Mouse (Mus musculus): ENCODE measurements around the gene Cdca7. TPM values are rescaled to one million over a fixed set of nuclear protein-coding genes. Genes with fewer than 3 reads are reported as not detected.

Cdca7 gene
- polyA plus RNA-seq, 1 experiment from 2014 or later, result 179 TPM

GRCm38 (mm10) chr2:72499074-72499721 is 23.2 kb downstream of the Cdca7 start:
- H3K4me3 ChIP-seq, result peak overlapping the region; percentile 23
- H3K4me1 ChIP-seq, result peaks cover 8% of the 10 kb centered on the region
- H3K27me3 ChIP-seq, result peaks cover 13% of the 10 kb centered on the region; the same call in 1 of the 2 replicates
- H3K27ac ChIP-seq, result no peak overlapping the region
- H3K9me3 ChIP-seq, result no peaks in the 10 kb centered on the region
- WGBS, result 4% methylated on average over 23 of the region's 23 CpGs
- H3K36me3 ChIP-seq, result no peaks in the 10 kb centered on the region
- ATAC-seq (ENCODE audit: insufficient number of reproducible peaks, insufficient read depth, low FRiP score, low TSS enrichment), result no peak
- H3K4me2 ChIP-seq (replicated peaks), result peak overlapping the region; percentile 58
- H3K9ac ChIP-seq, result peak overlapping the region; percentile 44

GRCm38 (mm10) chr2:72499782-72500411 is 23.9 kb downstream of the Cdca7 start:
- Histone ChIP-seq H3K36me3 (no peaks in the 10 kb centered on the region), H3K4me2 (replicated peaks) (peak overlapping the region; percentile 58), H3K27me3 (peaks cover 13% of the 10 kb centered on the region; the same call in 1 of the 2 replicates), H3K4me1 (peaks cover 8% of the 10 kb centered on the region), H3K27ac (no peak overlapping the region), H3K9me3 (no peaks in the 10 kb centered on the region), H3K9ac (no peak overlapping the region), H3K4me3 (no peak overlapping the region)
- WGBS, result 16% methylated on average over 8 of the region's 8 CpGs
- ATAC-seq (ENCODE audit: insufficient number of reproducible peaks, insufficient read depth, low FRiP score, low TSS enrichment), result no peak

DNA sequence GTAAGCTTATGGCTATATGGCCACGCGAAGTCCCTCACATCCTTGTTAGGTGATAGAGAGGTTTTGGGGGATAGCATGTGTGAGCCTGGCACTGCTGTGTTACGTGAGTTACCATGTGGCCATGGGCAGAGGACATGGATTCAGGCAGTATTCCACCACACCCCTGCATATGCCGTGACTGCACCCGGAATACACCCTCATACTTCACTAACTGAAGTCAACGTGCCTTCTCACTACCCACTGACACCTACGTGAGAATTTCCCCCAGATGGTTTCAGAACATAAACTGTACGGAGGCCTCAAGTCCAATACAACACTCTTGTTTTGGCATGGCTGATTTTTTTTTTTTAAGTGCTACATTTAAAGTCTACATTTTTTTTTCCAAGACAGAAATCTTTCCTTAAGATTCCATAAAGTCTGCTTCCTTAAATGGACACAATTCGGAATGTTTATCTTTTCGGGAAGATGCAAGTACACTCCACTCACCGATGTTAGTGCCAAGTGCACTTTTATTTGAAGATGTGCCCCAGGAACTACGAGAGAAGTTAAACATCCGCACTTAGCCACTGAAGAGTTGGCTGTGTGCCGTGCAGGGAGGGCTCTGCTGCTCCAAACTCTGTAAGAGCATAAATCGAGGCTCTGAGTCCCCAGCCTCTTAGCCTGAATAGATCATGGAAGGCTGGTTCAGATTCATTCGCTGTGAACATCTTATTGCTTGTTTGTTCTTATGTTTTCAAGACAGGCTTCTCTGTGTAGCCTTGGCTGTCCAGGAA is 26.3 kb downstream of the Cdca7 start:
- H3K4me2 ChIP-seq (replicated peaks), result no peak overlapping the region
- no peak for ATAC-seq (ENCODE audit: insufficient number of reproducible peaks, insufficient read depth, low FRiP score, low TSS enrichment)
- no peaks in the 10 kb centered on the region for H3K9me3 ChIP-seq
- peaks cover 13% of the 10 kb centered on the region; the same call in 1 of the 2 replicates for H3K27me3 ChIP-seq
- no peak overlapping the region for H3K27ac ChIP-seq
- no peak overlapping the region for H3K9ac ChIP-seq
- peaks cover 8% of the 10 kb centered on the region for H3K4me1 ChIP-seq
- H3K4me3 ChIP-seq, result no peak overlapping the region
- no peaks in the 10 kb centered on the region for H3K36me3 ChIP-seq
- WGBS, result 88% methylated on average over 16 of the region's 16 CpGs

- Histone ChIP-seq H3K9me3 (no peaks in the 10 kb centered on the region), H3K36me3 (no peaks in the 10 kb centered on the region), H3K4me3 (no peak overlapping the region), H3K9ac (no peak overlapping the region), H3K27me3 (peaks cover 13% of the 10 kb centered on the region; the same call in 1 of the 2 replicates), H3K27ac (no peak overlapping the region), H3K4me2 (replicated peaks) (no peak overlapping the region), H3K4me1 (peaks cover 14% of the 10 kb centered on the region)
- 43% methylated on average over 9 of the region's 9 CpGs for WGBS
- ATAC-seq (ENCODE audit: insufficient number of reproducible peaks, insufficient read depth, low FRiP score, low TSS enrichment), result no peak
Measured at GRCm38 (mm10) chr2:72503646-72504045, 27.7 kb downstream of the Cdca7 start.

DNA sequence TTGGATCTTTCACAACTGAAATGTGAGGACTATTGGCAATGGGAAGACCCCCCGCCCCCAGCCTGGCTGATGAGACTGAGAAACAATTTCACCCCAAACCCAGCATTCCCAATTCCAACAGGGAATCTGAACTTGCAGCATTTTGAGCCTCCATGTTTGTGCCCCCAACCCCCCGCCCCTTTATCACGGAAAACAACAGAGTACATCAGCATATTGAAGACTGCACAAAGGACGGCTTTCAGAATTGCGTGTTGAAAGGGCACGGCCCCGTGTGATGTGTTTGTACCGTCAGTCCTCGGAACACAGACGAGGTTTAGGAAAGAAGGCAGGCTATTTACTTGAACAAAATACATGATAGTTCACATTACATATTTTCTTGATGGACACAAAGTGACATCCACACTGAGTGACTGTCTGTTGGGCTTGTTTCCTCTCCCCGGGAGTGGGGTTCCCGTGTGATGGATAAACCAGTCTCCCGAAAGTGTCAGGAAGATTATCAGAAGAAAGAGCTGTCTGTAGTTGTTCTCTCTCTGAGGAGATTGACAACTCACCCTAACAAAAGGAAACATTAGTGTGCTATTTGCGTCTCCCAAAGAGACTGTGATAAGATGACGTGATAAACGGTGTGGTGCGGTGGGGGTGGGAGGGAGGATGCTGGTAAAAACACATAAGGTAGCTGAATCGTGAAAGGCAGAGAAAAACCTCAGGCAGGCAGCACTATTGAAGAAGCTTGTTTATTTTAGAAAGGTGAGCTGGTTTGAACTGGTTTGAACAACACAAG is 32.1 kb downstream of the Cdca7 start:
- H3K36me3 ChIP-seq, result no peaks in the 10 kb centered on the region
- WGBS, result 59% methylated on average over 18 of the region's 18 CpGs
- H3K4me2 ChIP-seq (replicated peaks), result no peak overlapping the region
- H3K9me3 ChIP-seq, result no peaks in the 10 kb centered on the region
- no peak overlapping the region for H3K9ac ChIP-seq
- H3K4me1 ChIP-seq, result peaks cover 5% of the 10 kb centered on the region; the same call in 1 of the 2 replicates
- ATAC-seq (ENCODE audit: insufficient number of reproducible peaks, insufficient read depth, low FRiP score, low TSS enrichment), result no peak
- H3K4me3 ChIP-seq, result no peak overlapping the region
- H3K27ac ChIP-seq, result no peak overlapping the region
- H3K27me3 ChIP-seq, result 0 out of 2 replicates have a peak, but pooled peaks cover 1% of the 10 kb centered on the region

GRCm38 (mm10) chr2:72508891-72509290 is 32.9 kb downstream of the Cdca7 start:
- Histone ChIP-seq H3K4me3 (no peak overlapping the region), H3K9me3 (no peaks in the 10 kb centered on the region), H3K36me3 (no peaks in the 10 kb centered on the region), H3K4me2 (replicated peaks) (no peak overlapping the region), H3K27me3 (no peaks in the 10 kb centered on the region), H3K9ac (no peak overlapping the region), H3K4me1 (peaks cover 5% of the 10 kb centered on the region; the same call in 1 of the 2 replicates), H3K27ac (no peak overlapping the region)
- WGBS, result 84% methylated on average over 8 of the region's 8 CpGs
- 0 out of 2 replicates have a peak, but pooled peaks have one; percentile 41 for ATAC-seq (ENCODE audit: insufficient number of reproducible peaks, insufficient read depth, low FRiP score, low TSS enrichment)

GRCm38 (mm10) chr2:72515526-72515925 is 39.6 kb downstream of the Cdca7 start:
- no peak overlapping the region for H3K9ac ChIP-seq
- 41% methylated on average over 7 of the region's 7 CpGs for WGBS
- H3K4me3 ChIP-seq, result no peak overlapping the region
- H3K4me2 ChIP-seq (replicated peaks), result no peak overlapping the region
- H3K36me3 ChIP-seq, result no peaks in the 10 kb centered on the region
- no peak overlapping the region for H3K27ac ChIP-seq
- H3K9me3 ChIP-seq, result no peaks in the 10 kb centered on the region
- peaks cover 4% of the 10 kb centered on the region; the same call in 1 of the 2 replicates for H3K4me1 ChIP-seq
- H3K27me3 ChIP-seq, result peaks cover 15% of the 10 kb centered on the region; the same call in 1 of the 2 replicates
- no peak for ATAC-seq (ENCODE audit: insufficient number of reproducible peaks, insufficient read depth, low FRiP score, low TSS enrichment)

- peaks cover 4% of the 10 kb centered on the region; the same call in 1 of the 2 replicates for H3K4me1 ChIP-seq
- H3K27ac ChIP-seq, result no peak overlapping the region
- no peaks in the 10 kb centered on the region for H3K9me3 ChIP-seq
- H3K27me3 ChIP-seq, result peaks cover 15% of the 10 kb centered on the region; the same call in 1 of the 2 replicates
- 19% methylated on average over 17 of the region's 17 CpGs for WGBS
- ATAC-seq (ENCODE audit: insufficient number of reproducible peaks, insufficient read depth, low FRiP score, low TSS enrichment), result 0 out of 2 replicates have a peak, but pooled peaks have one; percentile 47
- H3K36me3 ChIP-seq, result no peaks in the 10 kb centered on the region
- H3K4me3 ChIP-seq, result no peak overlapping the region
- H3K4me2 ChIP-seq (replicated peaks), result peak overlapping the region; percentile 25; the same call in 1 of the 2 replicates
- no peak overlapping the region for H3K9ac ChIP-seq
Measured at GRCm38 (mm10) chr2:72515971-72516719, 40.2 kb downstream of the Cdca7 start.

- peaks cover 4% of the 10 kb centered on the region; the same call in 1 of the 2 replicates for H3K4me1 ChIP-seq
- H3K4me2 ChIP-seq (replicated peaks), result peak overlapping the region; percentile 25; the same call in 1 of the 2 replicates
- ATAC-seq (ENCODE audit: insufficient number of reproducible peaks, insufficient read depth, low FRiP score, low TSS enrichment), result no peak
- no peaks in the 10 kb centered on the region for H3K36me3 ChIP-seq
- H3K9ac ChIP-seq, result no peak overlapping the region
- H3K9me3 ChIP-seq, result no peaks in the 10 kb centered on the region
- 28% methylated on average over 8 of the region's 8 CpGs for WGBS
- no peak overlapping the region for H3K27ac ChIP-seq
- peaks cover 15% of the 10 kb centered on the region; the same call in 1 of the 2 replicates for H3K27me3 ChIP-seq
- H3K4me3 ChIP-seq, result no peak overlapping the region
Measured at GRCm38 (mm10) chr2:72516720-72517089, 40.7 kb downstream of the Cdca7 start.

- Histone ChIP-seq H3K36me3 (no peaks in the 10 kb centered on the region), H3K27me3 (0 out of 2 replicates have a peak, but pooled peaks cover 1% of the 10 kb centered on the region), H3K4me3 (no peak overlapping the region), H3K4me2 (replicated peaks) (no peak overlapping the region), H3K9ac (no peak overlapping the region), H3K27ac (no peak overlapping the region), H3K4me1 (peaks cover 4% of the 10 kb centered on the region; the same call in 1 of the 2 replicates), H3K9me3 (no peaks in the 10 kb centered on the region)
- WGBS, result 61% methylated on average over 12 of the region's 12 CpGs
- ATAC-seq (ENCODE audit: insufficient number of reproducible peaks, insufficient read depth, low FRiP score, low TSS enrichment), result no peak
Measured at GRCm38 (mm10) chr2:72524022-72524421, 48.1 kb downstream of the Cdca7 start.
